Mouse (Mus musculus) heart, adult 8-10 months (tissue): ENCODE measurements around the gene Iqgap1. TPM values are rescaled to one million over a fixed set of nuclear protein-coding genes. Genes with fewer than 3 reads are reported as not detected.

ENCODE experiments used
- DNase-seq: peaks from one replicate; pipeline ENCODE4 v3.0.0; 2022; ENCODE audit warnings: low spot score
- total RNA-seq, 4 experiments: library from RNA; stranded (reverse); gene quantifications; 2 replicates each; pipeline ENCODE4 v1.2.4; 2022

Iqgap1 gene
- total RNA-seq, 4 experiments from 2014 or later, result 28.6 to 38.3 (median 31.5) TPM

DNA sequence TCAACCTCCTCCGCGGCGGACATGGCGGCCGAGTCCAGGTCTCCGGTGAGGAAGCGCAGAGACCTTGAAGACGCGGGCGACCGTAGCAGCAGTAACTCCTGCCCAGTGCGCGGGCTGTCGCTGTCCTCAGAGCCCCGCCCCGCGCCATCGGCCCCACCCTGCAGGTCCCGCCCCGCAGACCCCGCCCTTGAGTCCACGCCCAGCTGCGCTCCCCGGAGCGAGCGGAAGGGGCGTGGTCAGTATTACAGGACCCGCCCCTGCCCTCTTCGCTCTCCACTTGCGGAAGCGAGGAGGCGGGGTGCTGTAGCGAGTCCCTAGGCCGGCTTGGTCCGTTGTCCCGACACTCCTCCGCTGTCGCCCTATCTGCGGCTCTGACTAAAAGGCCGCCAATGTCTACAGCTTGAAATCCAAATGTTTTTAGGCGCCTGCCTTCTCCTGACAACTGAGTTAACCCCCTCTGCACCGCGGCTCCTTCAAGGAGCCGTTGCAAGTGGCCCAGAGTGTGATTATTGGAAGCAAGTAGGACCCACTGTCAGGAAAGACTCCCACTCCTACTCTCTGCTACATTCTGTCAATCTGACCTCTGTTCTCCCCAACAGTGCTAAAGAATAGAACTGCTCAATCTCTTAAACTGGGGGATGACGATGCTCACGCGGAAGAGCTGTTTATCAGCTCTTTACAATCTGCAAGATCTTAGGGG lies 22.5 kb downstream of the Iqgap1 start:
- DNase-seq, result peak; percentile 91

- DNase-seq, result peak; percentile 54
Measured at GRCm38 (mm10) chr7:80802412-80803160, 23.2 kb downstream of the Iqgap1 start.

GRCm38 (mm10) chr7:80799307-80799706 lies 26.5 kb downstream of the Iqgap1 start:
- DNase-seq, result no peak

DNA sequence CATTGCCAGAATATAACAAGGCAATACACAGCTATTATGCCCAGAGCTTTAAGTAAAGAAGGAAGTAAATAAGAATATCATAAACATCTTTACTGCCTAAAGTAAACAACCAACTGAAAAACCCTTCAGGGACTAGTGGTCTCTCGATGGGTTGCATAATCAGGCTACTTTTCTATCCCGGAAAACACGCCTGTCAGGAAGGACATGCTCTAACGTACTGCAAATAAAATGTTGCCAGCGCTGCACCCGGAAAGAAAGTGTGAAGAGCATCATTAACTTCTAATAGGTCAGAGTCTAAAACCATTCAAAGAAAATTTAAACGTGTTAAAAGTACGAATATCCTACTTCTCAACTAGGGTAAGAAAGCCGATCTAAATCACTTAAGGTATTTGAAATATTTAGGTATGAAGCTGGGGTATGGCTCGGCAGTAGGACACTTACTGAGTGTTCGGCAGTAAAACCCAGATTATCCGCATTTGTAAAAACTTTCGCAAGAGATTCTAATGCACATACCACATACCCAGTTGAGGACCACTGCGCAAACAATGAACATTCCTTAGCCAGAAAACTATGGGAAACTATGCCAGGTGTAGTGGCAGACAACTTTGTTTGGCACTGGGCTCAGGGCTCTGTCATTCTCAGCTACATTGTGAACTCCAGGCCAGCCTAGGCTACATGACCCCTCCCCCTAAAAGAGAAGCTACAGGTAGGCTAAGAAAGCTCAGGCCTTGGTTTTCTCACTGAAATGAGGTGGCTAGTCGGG lies 28.8 kb downstream of the Iqgap1 start:
- DNase-seq, result no peak

GRCm38 (mm10) chr7:80796258-80796657 lies 29.5 kb downstream of the Iqgap1 start:
- no peak for DNase-seq

GRCm38 (mm10) chr7:80789534-80789933 lies 36.2 kb downstream of the Iqgap1 start:
- no peak for DNase-seq

DNA sequence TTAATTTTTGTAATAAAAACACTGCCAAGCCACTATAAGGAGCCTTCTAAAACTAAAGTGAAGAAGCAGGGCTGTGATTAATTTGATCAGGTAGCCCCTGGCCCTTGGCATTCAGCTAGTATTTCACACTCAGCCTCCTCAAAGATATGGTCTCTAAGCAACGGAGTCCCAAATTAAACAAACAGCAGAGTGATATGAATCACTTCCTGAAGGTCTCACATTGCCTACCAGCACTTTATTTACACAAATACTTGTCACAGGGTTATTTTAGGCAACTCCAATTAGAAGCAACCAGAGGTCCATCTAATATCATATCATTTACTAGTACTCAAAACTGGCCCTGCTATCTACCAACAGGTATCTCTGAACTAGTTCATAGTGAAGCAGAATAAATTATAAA lies 36.7 kb downstream of the Iqgap1 start:
- peak; percentile 61 for DNase-seq

- DNase-seq, result no peak
Measured at GRCm38 (mm10) chr7:80788002-80788401, 37.8 kb downstream of the Iqgap1 start.

DNA sequence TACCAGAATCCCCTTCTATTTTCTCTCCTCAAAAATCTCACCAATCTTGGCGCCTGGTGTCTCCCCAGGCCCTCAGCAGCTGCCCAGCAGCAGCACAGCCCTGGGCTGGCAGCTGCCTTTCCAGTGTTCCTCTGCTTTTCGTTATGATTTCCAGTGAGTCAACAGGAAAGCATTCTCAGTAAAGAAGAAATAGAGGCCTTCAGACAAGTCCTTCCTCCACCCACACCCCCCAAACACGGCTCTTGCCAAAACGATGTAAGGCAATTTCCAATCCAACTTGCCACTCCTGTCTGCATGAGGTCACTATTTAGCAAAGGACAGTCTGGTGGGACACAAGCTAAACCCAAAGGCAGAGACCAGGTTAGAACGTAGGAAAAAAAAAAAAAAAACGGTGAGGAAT lies 39.0 kb downstream of the Iqgap1 start:
- peak; percentile 76 for DNase-seq

DNA sequence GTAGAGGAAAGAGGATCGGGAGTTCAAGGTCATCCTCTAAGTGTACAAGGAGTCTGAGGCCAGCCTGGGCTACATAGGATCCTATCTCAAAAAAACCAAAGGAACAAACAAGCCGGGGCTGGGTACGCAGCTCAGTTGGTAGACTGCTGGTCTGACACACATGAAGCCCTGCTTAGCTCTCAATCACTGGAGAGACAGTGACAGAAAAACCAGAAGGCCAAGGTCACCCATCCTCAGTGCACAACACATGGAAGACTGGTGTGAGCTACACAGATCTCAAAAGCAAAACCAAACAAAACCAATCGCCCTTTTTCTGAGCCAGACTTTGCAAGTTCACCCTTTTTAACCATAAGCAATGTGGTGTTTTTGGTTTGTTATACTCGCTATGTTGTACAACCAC lies 41.9 kb downstream of the Iqgap1 start:
- DNase-seq, result no peak

DNA sequence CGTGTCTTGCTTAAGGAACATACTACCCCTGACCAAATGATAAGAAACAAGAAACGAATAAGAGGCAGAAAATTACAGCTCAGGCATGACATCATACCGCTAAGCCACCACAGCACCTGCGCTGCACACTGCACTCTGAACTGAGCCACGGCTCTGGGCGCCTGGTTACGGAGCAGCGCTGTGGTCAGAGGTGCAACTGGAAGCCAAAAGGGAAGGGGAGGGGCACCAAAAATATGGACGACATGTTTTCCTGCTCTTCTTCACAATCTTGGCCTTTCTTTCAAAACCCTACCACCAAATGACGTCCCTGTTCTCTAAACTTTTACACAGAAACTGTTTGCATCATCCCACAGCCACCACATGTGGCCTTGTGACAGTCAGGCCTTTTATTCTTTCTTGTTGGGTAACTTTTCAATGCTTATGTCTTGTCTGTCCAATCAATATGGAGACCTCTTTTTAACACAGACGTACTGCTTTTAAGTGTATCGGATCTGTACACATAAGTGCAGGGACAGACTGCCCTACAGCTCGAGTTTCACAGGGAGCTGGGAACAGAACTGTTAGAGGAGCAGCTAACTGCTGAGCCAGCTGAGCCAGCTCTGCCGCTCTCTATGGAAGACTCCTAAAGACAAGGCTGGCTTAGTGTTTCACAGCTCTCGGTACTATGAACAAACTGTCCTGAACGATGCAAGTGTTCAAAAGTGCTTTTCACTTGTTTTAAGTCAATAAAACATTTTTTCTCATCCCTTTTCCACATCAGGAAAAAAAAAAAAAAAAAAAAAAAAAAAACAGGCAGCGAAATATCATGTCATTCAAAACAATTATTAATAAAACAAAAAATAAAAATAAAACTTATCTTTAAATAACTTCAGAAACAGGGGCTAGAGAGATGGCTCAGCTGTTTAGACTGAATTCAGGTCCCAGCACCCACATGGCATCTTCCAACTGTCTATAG lies 43.3 kb downstream of the Iqgap1 start:
- no peak for DNase-seq

- peak; percentile 72 for DNase-seq
Measured at GRCm38 (mm10) chr7:80781444-80782120, 44.2 kb downstream of the Iqgap1 start.

- DNase-seq, result peak; percentile 82
Measured at GRCm38 (mm10) chr7:80778958-80779669, 46.7 kb downstream of the Iqgap1 start.

GRCm38 (mm10) chr7:80778376-80778775 lies 47.4 kb downstream of the Iqgap1 start:
- DNase-seq, result no peak

DNA sequence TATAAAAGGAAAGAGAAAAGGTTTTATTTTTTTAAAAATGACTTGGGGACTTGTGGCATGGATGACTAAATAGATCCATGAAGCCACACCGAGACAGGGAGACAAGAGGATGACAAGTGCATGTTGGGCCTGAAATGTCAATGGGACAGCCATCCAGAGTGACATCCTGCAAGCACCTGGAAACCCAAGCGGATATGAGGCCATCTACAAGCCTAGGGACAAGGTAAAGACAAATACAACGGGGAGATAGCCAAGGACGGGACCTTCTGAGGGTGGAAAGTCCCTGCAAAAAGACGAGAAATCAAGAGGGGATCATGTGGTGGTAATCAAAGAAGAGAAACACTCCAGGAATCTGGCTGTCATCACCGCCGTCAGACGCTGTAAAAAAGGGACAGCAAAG lies 48.6 kb downstream of the Iqgap1 start:
- DNase-seq, result no peak

DNA sequence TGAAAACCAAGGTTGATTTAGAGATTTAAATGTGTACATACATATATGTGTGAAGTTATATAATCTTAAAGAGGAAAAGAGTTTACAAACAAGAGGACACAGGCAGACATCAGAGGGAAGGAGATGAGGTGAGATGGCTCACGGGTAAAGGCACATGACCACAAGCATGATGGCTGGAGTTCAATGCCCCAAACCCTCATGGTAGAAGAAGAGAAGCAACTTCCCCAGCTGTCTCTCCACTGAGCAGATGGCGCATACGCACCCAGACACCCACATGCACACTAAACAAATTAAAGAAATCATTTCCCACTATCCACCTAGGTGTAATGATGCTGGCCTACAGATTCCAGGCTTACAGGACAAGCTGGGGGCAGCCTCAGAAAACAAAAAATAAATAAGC lies 49.7 kb downstream of the Iqgap1 start:
- no peak for DNase-seq

GRCm38 (mm10) chr7:80775448-80775904 lies 50.3 kb downstream of the Iqgap1 start:
- no peak for DNase-seq

DNA sequence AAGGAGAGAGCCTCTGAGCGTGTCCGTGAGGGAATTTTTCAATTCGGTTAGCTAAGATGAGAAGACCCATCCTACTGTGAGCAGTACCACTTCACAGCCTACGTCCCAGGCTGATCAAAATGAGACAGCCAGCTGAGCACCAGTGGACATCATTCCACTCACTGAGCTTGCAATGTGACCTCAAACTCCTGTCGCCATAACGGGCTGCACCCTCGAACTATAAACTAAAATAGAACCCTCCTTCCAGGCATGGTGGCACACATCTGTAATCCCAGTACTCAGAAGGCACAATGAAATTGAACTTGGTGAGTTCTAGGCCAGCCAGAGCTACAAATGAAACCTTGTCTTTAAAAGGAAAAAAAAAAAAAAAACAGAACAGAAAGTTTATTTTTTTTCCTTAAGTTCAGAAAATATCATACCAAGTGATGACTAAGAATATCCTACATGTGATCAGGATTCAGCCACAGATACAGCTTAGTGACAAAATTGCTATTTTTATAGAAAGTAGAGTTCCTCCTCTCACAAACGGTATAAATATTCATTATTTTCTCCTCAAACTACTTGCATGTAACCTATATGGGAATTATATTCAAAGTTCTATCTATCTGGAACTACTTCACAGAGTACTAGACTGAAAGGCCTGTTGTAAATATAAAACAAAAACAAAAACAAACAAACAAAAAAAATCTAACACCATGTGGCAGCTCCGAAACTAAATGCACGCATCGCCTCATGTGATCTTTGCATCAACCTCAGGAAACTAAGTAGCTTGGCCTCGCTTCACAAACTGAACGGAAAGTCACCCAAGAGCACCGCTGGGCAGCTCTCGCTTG lies 50.9 kb downstream of the Iqgap1 start:
- no peak for DNase-seq
